Comparison of ENCODE assay signal across 17 mouse cellular contexts in the genomic region with DNA sequence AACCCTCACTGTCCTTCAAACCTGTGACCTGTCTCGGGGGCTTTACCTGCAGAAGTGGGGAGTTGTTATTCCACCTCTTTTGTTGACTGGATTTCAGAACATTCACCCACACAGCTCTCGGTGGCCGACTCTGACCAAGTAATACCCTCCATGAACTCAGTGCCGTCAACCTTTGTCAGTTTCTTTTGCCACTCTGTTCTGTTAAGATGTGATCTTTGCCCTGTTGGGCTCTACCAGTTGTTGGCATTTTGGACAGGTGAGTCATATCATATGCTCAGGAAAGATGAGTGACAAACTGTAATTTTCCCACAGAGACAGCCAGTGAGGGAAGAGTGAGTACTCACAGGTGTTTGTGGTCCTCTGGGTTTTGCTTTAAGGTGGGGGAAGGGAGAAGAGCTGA.
"Had no signal": no experiment of that assay in that cellular context is flagged by ENCODE, and none has a peak within 500 bp of the region (broad histone marks: within the 10 kb centered on the region; RNA-seq: fewer than 3 reads in every experiment).

No protein-coding gene starts in this region.

- H3K4me3 ChIP-seq: lung, embryonic 15.5 days; megakaryocyte, embryonic 14.5 days; midbrain, embryonic 13.5 days; midbrain, embryonic 15.5 days; neural tube, embryonic 12.5 days; stomach, embryonic 15.5 days had no signal

- ATAC-seq: lung, postnatal 0 days; midbrain, embryonic 13.5 days; midbrain, embryonic 15.5 days had no signal

- H3K27me3 ChIP-seq: lung, embryonic 15.5 days; megakaryocyte, embryonic 14.5 days; midbrain, embryonic 13.5 days; midbrain, embryonic 15.5 days; neural tube, embryonic 12.5 days; stomach, embryonic 15.5 days had no signal

- DNase-seq: lung, adult 2 months; lung, postnatal 14 days; lung, postnatal 36 days; right cerebral cortex, postnatal 14 days; thymus, adult 2 months; thymus, postnatal 25 days; thymus, postnatal 4 days had no signal

- H3K27ac ChIP-seq: lung, embryonic 15.5 days; macrophage; midbrain, embryonic 13.5 days; midbrain, embryonic 15.5 days; neural tube, embryonic 12.5 days; stomach, embryonic 15.5 days; stomach, postnatal 0 days had no signal

- H3K9me3 ChIP-seq: lung, embryonic 15.5 days; megakaryocyte, embryonic 14.5 days; midbrain, embryonic 13.5 days; midbrain, embryonic 15.5 days; neural tube, embryonic 12.5 days; stomach, embryonic 15.5 days had no signal

- H3K4me2 ChIP-seq: lung, embryonic 15.5 days; midbrain, embryonic 11.5 days; midbrain, embryonic 13.5 days; midbrain, embryonic 15.5 days; neural tube, embryonic 12.5 days; stomach, embryonic 15.5 days had no signal

- H3K4me1 ChIP-seq: lung, embryonic 15.5 days; megakaryocyte, embryonic 14.5 days; midbrain, embryonic 13.5 days; midbrain, embryonic 15.5 days; neural tube, embryonic 12.5 days; stomach, embryonic 15.5 days had no signal

- H3K9ac ChIP-seq: lung, embryonic 15.5 days; midbrain, embryonic 13.5 days; midbrain, embryonic 15.5 days; neural tube, embryonic 12.5 days; stomach, embryonic 15.5 days had no signal
